Mouse (Mus musculus) spleen, adult 2 months (tissue): ENCODE data around the gene Rab14. TPM values are rescaled to one million over a fixed set of nuclear protein-coding genes. Genes with fewer than 3 reads are reported as not detected.

Source experiments
- DNase-seq, 2 experiments: peaks; one replicate each; pipeline versions ENCODE4 v3.0.0 to v3.0.0-alpha.2; 2012 to 2021; ENCODE audit warnings: low spot score in 2 of 2, low read depth in 1 of 2
- H3K27ac ChIP-seq: fragments of 200-500 bp; 2 replicates; pipeline ENCODE4 v1.5.1; 2012; ENCODE audit warnings: low read length, inconsistent platforms; ENCODE audit not compliant: insufficient read depth
- H3K27me3 ChIP-seq: fragments of 200-500 bp; 2 replicates; pipeline ENCODE4 v1.6.1; 2012; ENCODE audit warnings: mild to moderate bottlenecking, moderate library complexity, low read length, inconsistent platforms; ENCODE audit not compliant: control insufficient read depth, insufficient read depth
- H3K36me3 ChIP-seq: fragments of 200-500 bp; 2 replicates; pipeline ENCODE4 v1.6.1; 2012; ENCODE audit warnings: mild to moderate bottlenecking, low read length, inconsistent platforms; ENCODE audit not compliant: control insufficient read depth, insufficient read depth
- H3K4me1 ChIP-seq: fragments of 200-500 bp; 2 replicates; pipeline ENCODE4 v1.6.1; 2011; ENCODE audit warnings: inconsistent platforms; ENCODE audit not compliant: control insufficient read depth, insufficient read depth, insufficient read length
- H3K4me3 ChIP-seq: fragments of 200-500 bp; 2 replicates; pipeline ENCODE4 v1.5.1; 2011; ENCODE audit warnings: mild to moderate bottlenecking, inconsistent platforms; ENCODE audit not compliant: insufficient read depth, insufficient read length; ENCODE audit errors: extremely low read depth
- CTCF ChIP-seq: fragments of 200-500 bp; IDR thresholded peaks from 2 replicates; pipeline ENCODE4 v1.5.1; 2011; ENCODE audit warnings: mild to moderate bottlenecking, inconsistent platforms; ENCODE audit not compliant: insufficient read depth, insufficient read length, insufficient replicate concordance; ENCODE audit errors: extremely low read depth
- POLR2A ChIP-seq: fragments of 200-500 bp; IDR thresholded peaks from 2 replicates; pipeline ENCODE4 v1.6.1; 2011; ENCODE audit warnings: low read depth, low read length, inconsistent platforms
- WGBS: fragments of 180-500 bp; shearing (Covaris S2); methylation state at CpG from one replicate; pipeline ENCODE4 v1.1.7; 2018; 5-methylcytosine and 5-hydroxymethylcytosine counted together
- polyA plus RNA-seq: library from polyadenylated mRNA; depleted of rRNA; stranded (reverse); fragments of >200 nt; gene quantifications from 2 replicates; pipeline ENCODE4 v1.2.3, GENCODE M21; 2012; rRNA removed

Gene Rab14
- polyA plus RNA-seq, 1 experiment, result 244 TPM

DNA sequence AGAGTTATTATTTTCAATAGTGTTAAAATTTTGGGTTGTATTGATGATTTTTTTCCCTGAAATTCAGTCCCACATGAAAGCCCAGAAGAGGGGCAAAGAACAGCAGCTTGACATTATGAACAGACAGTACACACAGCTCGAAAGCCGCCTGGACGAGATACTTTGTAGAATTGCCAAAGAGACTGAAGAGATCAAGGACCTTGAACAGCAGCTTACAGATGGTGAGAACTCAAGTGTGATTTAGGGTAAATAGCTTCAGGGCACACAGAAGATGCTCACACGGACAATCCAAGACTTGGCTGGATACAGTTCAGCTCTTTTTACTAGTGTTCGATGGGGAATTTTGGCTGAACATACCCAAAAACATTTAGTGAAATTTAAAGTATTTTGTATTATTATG lies 67.0 kb downstream of the Rab14 start:
- H3K36me3 ChIP-seq, result peaks cover 28% of the 10 kb centered on the region
- no peak for TF ChIP-seq POLR2A
- no peak for TF ChIP-seq CTCF
- H3K27me3 ChIP-seq, result no peaks in the 10 kb centered on the region
- 94% methylated on average over 5 of the region's 5 CpGs for WGBS
- peaks cover 5% of the 10 kb centered on the region; the same call in 1 of the 2 replicates for H3K4me1 ChIP-seq
- no peak for DNase-seq
- H3K4me3 ChIP-seq, result no peak overlapping the region
- no peak overlapping the region for H3K27ac ChIP-seq

DNA sequence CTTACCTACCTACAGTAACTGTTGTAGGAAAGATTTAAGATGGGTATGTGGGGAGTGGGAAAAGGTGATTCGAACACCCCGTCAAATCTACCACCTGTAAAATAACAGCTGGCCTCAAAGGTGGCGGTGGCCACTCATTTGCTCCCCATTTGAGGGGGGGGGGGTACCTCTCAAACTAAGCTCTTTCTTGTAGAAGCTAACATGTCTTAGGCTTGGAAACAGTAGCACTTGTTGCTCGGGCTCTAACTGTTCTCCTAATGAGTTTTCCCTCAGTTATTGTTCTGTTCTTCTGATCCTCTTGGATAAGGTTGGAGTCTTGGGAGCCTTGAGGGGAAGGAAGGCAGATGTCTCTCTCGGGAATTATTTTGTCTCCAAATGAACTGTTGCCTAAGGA lies 68.3 kb downstream of the Rab14 start:
- TF ChIP-seq CTCF, result no peak
- TF ChIP-seq POLR2A, result no peak
- 4% methylated on average over 5 of the region's 5 CpGs for WGBS
- Histone ChIP-seq H3K4me3 (peak overlapping the region; percentile 43), H3K27me3 (no peaks in the 10 kb centered on the region), H3K27ac (peak overlapping the region; percentile 90), H3K4me1 (peaks cover 5% of the 10 kb centered on the region; the same call in 1 of the 2 replicates), H3K36me3 (peaks cover 26% of the 10 kb centered on the region)
- no peak for DNase-seq

DNA sequence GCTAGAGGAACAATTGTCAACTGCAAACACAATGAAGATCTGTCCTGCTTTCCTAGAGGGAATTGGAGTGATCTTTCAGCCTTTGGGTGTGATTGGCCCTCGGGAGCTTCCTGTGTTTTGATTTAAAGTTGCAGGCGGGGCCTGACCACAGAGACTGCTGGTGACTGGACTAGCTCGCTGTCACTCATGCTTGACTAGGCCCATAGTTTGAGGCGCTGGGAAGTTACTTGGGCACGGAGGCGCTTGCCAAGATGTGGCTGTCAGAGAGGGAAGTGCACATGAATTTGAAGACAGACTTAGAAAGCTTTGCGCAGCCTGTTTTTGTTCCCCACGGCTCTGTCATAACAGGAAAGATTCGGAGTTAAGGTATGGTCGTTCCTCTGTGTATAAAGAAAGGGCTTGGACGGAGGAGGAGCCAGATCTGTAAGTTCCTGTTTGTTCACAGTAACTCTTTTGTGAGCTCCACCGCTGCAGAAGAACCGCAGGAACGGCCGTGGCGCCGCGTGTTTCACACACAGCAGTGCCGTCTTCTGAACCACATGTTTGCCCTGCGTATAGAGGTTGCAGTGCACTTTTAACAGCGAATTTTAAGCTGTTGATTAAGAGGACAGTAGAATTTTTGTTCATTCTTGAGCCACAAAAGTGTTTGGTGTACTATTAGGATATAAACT lies 68.8 kb downstream of the Rab14 start:
- H3K36me3 ChIP-seq, result peaks cover 26% of the 10 kb centered on the region

DNA sequence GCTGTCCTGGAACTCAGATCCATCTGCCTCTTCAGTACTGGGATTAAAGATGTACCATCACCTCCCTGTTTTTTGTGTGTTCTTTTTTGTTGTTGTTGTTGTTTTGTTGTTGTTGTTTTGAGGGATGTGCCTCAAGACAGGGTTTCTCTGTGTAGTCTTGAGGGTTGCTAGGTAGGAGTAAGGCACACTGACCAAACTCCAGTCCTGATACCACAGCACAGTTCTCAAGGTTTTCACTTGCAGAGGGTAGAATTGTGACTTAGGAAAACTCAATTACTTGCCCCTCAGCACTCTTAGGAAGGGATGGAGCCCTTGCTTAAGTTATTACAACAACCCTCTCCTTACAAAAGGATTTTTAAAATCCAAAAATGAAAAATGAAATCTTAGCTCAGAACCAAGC lies 69.4 kb downstream of the Rab14 start:
- Histone ChIP-seq H3K4me1 (peaks cover 5% of the 10 kb centered on the region; the same call in 1 of the 2 replicates), H3K27me3 (no peaks in the 10 kb centered on the region), H3K27ac (no peak overlapping the region), H3K4me3 (no peak overlapping the region), H3K36me3 (peaks cover 23% of the 10 kb centered on the region)
- no peak for TF ChIP-seq POLR2A
- no peak for TF ChIP-seq CTCF
- DNase-seq, result no peak

More for the DNA sequence above, 68.8 kb downstream of the Rab14 start:
- TF ChIP-seq POLR2A (peak; percentile 27), CTCF (no peak)
- peak overlapping the region; percentile 74 for H3K4me3 ChIP-seq
- WGBS, result under 1% methylated on average over 21 of the region's 21 CpGs
- peak overlapping the region; percentile 90 for H3K27ac ChIP-seq
- H3K27me3 ChIP-seq, result no peaks in the 10 kb centered on the region
- peak; percentile 91 for DNase-seq
- peaks cover 5% of the 10 kb centered on the region; the same call in 1 of the 2 replicates for H3K4me1 ChIP-seq

Other genes with a start within 250 kb of the Rab14 start
- 64.4 and 72.8 TPM in 2 replicates for gene Traf1, start 239.3 kb downstream of the Rab14 start, polyA plus RNA-seq
- not detected in 2 replicates for gene Hc, start 139.7 kb downstream of the Rab14 start, polyA plus RNA-seq
- gene AI182371, start 99.6 kb downstream of the Rab14 start, polyA plus RNA-seq, result 0.25 and 0.40 TPM in 2 replicates
- 19.7 and 21.6 TPM in 2 replicates for gene Cntrl, start 91.6 kb downstream of the Rab14 start, polyA plus RNA-seq
- gene Gsn, start 55.3 kb upstream of the Rab14 start, polyA plus RNA-seq, result 183 and 203 TPM in 2 replicates
- 34.3 and 41.9 TPM in 2 replicates for gene Stom, start 135.9 kb upstream of the Rab14 start, polyA plus RNA-seq
- gene 4930568D16Rik, start 166.6 kb upstream of the Rab14 start, polyA plus RNA-seq, result not detected in 2 replicates
- gene 4930402F06Rik, start 196.1 kb upstream of the Rab14 start, polyA plus RNA-seq, result not detected in 2 replicates